Mouse (Mus musculus): ENCODE measurements around the gene BC049730. TPM values are rescaled to one million over a fixed set of nuclear protein-coding genes. Genes with fewer than 3 reads are reported as not detected.
"Not testable (repeated sequence)": the region's sequence is repeated elsewhere in the genome, so short reads cannot be mapped to it uniquely, and the experiment has no call there.

The BC049730 gene
- not detected for total RNA-seq (2018; cell fraction: chromatin; rRNA removed)
- not detected for total RNA-seq (2018; cell fraction: cytosol; rRNA removed)
- not detected for total RNA-seq (2018; cell fraction: nucleus; rRNA removed)
- polyA plus RNA-seq (2018) = not detected in 3 replicates

DNA sequence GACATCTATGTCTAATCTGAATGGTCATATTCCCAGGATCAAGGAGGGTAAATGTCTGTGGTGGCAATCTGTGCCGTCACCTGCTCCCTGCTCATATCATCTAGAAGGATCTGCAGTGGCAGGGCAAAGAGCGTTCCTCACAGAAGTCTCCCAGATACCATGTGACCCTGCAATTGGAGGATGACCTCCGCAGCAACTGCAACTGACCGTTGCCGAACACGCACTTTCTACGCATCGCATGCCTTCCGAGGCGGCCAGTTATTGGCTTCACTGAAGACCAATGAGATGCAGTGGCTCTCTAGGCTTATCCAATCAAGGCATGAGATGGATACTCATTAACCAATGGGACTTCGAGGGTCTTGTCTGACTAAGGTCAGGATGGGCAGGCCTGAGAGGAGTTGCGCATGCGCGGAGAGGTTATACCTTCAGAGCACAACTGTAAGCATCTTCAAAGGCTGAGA is at the start of gene BC049730:
BC049730 (plus strand) TSS at position 411 of the 461 bp plus-strand sequence.
- WGBS (ENCODE audit: missing documents) = 96% methylated on average over 14 of the region's 14 CpGs
- no peak within 1 kb of the TSS for H3K27ac ChIP-seq
- no peak within 1 kb of the TSS for H3K4me3 ChIP-seq (ENCODE audit: inconsistent target)
- H3K36me3 ChIP-seq (ENCODE audit: inconsistent target) = no peaks in the 10 kb centered on the region
- H3K79me2 ChIP-seq (ENCODE audit: inconsistent target) = no peaks in the 10 kb centered on the region

DNA sequence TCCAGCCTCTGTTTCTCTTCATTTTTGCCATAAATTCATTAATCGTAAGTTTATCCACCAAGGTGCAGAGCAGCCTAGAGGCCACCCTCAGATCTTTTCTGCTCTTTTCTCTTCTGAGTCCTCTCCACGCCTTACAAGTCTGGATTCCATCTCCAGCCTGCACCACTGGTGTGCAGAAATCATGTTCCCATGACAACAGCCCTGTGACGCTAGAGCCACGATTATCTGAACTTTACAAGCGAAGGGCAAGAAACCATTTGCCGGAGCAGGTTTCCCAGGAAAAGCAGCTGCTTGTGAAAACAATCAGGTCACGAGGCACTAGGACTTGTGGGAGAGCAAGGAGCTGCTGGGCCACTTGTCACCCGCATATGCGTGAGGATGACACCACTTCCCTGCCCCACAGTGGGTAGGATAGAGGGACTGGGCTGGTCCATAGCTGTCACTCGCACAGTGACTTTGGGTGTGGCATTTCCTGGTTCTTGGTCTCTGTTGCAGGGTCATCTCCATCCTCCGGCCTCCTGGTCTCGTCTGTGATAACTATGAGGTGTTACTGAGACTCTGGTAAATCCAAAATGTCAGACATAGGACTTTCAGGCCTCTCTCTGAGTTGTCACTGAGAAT is 49.2 kb upstream of the BC049730 start:
- no peak overlapping the region for H3K4me3 ChIP-seq (ENCODE audit: inconsistent target)
- H3K79me2 ChIP-seq (ENCODE audit: inconsistent target) = no peaks in the 10 kb centered on the region
- H3K36me3 ChIP-seq (ENCODE audit: inconsistent target) = no peaks in the 10 kb centered on the region
- WGBS (ENCODE audit: missing documents) = 90% methylated on average over 12 of the region's 12 CpGs
- no peak overlapping the region for H3K27ac ChIP-seq

DNA sequence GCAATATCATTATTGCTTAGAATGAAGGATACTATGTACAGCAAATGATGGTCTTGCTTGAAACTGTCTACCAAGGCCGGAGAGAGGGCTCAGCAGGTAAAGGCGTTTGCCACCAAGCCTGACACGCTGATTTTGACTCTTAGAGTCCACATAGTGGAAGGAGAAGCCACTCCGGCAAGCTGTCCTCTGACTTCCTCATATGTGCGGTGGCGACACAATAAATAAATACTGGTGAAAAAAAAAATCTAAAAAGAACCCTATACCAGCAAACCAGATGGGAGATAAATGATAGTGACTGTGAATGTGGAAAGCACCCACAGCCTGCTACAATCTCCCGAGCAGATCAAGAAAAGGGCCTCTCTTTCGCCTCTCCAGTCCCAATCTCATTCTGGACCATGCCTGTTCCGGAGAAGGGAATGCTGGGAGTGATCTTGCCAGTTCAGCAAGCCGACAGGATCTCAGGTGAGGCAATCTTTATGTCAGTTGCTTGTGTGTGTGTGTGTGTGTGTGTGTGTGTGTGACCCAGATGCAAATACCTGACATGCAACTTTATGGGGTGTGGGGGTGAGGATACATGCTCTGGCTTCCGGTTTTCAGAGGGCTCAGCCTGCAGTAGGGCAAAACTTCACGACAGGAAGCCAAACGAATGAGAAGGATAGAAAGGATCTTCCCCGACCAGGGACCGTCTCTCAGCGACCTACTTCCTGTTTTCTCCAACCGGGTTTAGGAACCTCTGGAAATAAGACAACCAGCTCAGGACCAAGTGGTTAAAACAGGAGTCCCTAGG is 47.7 kb upstream of the BC049730 start:
- Histone ChIP-seq H3K27ac (peak overlapping the region; percentile 17; the same call in 1 of the 2 replicates), H3K4me3 (ENCODE audit: inconsistent target) (no peak overlapping the region), H3K79me2 (ENCODE audit: inconsistent target) (no peaks in the 10 kb centered on the region), H3K36me3 (ENCODE audit: inconsistent target) (no peaks in the 10 kb centered on the region)
- WGBS (ENCODE audit: missing documents) = 10% methylated on average over 17 of the region's 17 CpGs

DNA sequence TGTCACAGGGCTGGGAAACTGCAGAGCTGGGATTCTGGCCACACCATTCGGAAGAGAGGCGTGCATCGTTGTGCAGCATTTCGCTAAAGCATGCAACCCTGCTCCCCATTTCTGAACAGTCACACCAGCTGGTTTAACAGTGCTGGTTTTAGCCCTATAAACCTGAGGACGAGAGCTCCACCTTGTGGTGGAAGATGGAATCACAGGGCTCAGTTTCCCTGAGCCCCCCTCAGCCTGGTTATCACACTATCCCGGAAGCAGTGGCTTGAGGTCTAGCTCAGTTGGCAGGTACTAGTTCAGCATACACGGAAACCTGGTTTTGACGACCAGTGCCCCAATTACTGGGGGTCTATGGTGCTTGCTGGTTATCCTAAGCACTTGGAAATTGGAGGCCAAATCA is 46.5 kb upstream of the BC049730 start:
- Histone ChIP-seq H3K4me3 (ENCODE audit: inconsistent target) (no peak overlapping the region), H3K27ac (no peak overlapping the region), H3K36me3 (ENCODE audit: inconsistent target) (no peaks in the 10 kb centered on the region), H3K79me2 (ENCODE audit: inconsistent target) (no peaks in the 10 kb centered on the region)
- WGBS (ENCODE audit: missing documents) = 5% methylated on average over 8 of the region's 8 CpGs

DNA sequence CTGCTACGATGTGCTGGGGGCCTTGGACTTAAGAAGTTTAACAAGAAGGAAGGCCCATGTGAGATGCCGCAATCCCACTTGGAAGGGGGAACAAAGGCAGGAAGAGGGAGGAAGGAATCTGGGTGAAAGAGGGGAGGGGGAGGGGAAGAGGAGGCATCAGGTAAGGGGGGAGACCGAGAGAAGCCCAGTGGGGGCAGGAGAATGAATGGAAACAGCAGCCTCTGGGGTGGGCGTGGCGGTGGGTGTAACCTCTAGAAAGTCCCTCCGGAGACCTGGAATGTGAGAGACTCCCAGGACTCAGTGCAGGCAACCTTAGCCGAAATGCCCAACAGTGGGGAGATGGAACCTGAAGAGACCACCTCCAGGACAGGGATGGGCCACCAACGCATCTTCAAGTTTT is 44.7 kb upstream of the BC049730 start:
- WGBS (ENCODE audit: missing documents) = 69% methylated on average over 8 of the region's 8 CpGs
- H3K4me3 ChIP-seq (ENCODE audit: inconsistent target) = no peak overlapping the region
- H3K79me2 ChIP-seq (ENCODE audit: inconsistent target) = no peaks in the 10 kb centered on the region
- H3K36me3 ChIP-seq (ENCODE audit: inconsistent target) = no peaks in the 10 kb centered on the region
- no peak overlapping the region for H3K27ac ChIP-seq

DNA sequence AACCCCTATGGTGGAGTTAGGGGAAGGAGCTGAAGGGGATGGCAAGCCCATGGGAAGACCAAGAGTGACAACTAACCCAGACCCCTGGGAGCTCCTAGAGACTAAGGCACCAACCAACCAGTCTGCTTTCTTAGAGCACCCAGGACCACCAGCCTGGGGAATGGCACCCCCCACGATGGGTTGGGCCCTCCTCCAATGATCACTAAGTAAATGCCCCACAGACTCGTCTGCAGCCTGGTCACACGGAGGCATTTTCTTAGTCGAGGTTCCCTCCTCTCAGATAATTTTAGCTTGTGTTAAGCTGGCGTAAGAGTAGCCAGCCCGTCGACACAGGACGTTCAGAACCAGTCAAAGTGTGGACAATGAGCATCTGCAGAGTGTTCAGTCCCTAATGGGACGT is 44.1 kb upstream of the BC049730 start:
- Histone ChIP-seq H3K36me3 (ENCODE audit: inconsistent target) (no peaks in the 10 kb centered on the region), H3K4me3 (ENCODE audit: inconsistent target) (no peak overlapping the region), H3K27ac (no peak overlapping the region), H3K79me2 (ENCODE audit: inconsistent target) (no peaks in the 10 kb centered on the region)
- WGBS (ENCODE audit: missing documents) = 83% methylated on average over 9 of the region's 9 CpGs

DNA sequence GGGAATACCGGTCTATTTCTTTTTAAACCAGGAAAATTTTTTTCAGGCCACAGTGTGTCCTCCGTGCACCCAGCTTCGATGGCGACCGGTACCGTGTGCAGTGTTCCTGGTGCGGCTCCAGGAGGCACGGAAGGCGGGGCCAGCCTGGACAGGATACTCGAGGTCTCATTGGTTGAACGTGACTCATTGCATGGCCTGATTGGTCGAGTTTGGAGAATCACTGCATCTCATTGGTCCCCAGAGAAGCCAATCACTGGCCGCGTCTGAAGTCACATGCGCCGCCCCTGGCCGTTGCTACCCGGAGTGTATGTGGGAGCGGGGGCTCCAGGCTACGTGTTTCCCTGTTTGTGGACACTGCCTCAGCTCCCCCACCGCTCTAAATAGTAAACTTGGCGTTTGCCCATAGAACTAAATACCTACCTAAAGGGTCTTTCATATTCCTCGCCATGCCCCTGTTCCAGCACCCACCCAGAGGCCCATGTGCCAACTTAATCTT is 37.0 kb upstream of the BC049730 start:
- Histone ChIP-seq H3K4me3 (ENCODE audit: inconsistent target) (no peak overlapping the region), H3K79me2 (ENCODE audit: inconsistent target) (no peaks in the 10 kb centered on the region), H3K36me3 (ENCODE audit: inconsistent target) (no peaks in the 10 kb centered on the region), H3K27ac (no peak overlapping the region)
- WGBS (ENCODE audit: missing documents) = 93% methylated on average over 23 of the region's 23 CpGs

DNA sequence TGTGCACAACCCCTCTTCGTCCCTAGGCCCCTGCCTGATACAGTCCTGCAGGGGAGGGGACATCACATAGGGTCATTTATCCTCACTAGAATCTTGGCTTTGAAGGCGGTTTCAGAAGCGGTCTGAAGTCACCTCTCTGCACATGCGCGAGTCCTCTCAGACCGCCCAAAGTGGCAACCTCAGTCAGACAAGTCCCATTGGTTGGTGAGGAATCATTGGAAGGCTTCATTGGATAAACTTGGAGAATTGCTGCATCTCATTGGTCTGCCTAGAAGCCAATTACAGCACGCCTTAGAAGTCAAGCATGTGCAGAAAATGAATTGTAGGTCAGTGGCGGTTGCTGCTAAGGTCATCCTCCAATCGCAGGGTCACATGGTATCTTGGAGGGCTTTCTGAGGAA is 32.5 kb upstream of the BC049730 start, which contains the start of gene Tex101:
Tex101 (minus strand) TSS at position 101 of the 400 bp plus-strand sequence.
- WGBS (ENCODE audit: missing documents) = 93% methylated on average over 9 of the region's 9 CpGs
- no peak within 1 kb of the TSS for H3K27ac ChIP-seq
- H3K4me3 ChIP-seq (ENCODE audit: inconsistent target) = no peak within 1 kb of the TSS
- H3K79me2 ChIP-seq (ENCODE audit: inconsistent target) = no peaks in the 10 kb centered on the region
- no peaks in the 10 kb centered on the region for H3K36me3 ChIP-seq (ENCODE audit: inconsistent target)

DNA sequence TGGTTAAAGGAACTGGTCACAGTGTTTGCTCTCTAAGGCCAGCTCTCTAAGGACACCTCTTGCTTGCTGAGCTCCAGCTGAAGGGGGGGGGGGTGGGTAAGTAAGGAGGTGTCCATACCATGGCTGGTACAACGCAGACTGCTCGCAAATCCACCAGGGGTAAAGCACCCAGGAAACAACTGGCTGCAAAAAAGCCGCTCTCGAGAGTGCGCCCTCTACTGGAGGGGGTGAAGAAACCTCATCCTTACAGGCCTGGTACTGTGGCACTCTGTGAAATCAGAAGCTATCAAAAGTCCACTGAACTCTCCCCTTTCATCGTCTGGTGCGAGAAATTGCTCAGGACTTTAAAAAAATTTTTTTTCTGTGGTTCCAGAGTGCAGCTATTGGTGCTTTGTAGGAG is 24.9 kb upstream of the BC049730 start:
- not testable (repeated sequence) for H3K36me3 ChIP-seq (ENCODE audit: inconsistent target); H3K27ac ChIP-seq; H3K79me2 ChIP-seq (ENCODE audit: inconsistent target); H3K4me3 ChIP-seq (ENCODE audit: inconsistent target)
- WGBS (ENCODE audit: missing documents) = 80% methylated on average over 3 of the region's 7 CpGs

DNA sequence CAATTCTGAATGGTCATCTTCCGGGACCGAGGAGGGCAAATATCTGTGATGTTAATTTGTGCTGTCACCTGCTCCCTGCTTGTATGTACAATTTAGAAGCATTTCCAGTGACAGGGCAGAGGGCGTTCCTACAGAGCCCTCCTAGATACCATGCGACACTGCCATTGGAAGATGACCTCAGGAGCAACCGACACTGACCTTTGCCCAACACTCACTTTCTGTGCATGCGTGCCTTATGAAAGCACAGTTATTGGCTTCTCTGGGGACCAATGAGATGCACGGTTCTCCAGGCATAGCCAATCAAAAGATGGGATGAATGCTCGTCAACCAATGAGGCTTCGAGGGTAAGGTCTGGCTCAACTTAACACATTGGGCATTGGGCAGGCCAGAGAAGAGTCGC is 21.5 kb upstream of the BC049730 start:
- H3K79me2 ChIP-seq (ENCODE audit: inconsistent target); H3K27ac ChIP-seq; H3K36me3 ChIP-seq (ENCODE audit: inconsistent target); H3K4me3 ChIP-seq (ENCODE audit: inconsistent target): not testable (repeated sequence)
- WGBS (ENCODE audit: missing documents) = 94% methylated on average over 10 of the region's 10 CpGs

DNA sequence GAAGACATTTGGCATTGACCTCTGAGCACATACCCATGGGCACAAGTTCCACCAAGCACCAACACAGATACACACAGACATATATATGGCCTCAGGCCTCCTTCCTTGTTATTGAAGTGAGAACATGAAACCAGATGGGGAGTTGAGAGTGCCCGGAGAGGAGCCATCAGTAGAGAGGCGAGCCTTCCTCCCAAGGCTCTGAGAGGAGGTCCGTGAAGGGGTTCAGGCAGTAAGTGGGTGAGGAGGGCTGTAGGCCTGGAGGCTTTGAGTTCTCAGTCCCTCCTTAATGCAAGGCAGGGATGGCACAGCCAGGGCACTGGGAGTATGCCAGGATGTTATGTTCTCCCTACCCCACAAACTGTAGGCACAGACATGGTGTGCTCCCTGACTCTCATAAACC is 16.3 kb upstream of the BC049730 start:
- not testable (repeated sequence) for H3K4me3 ChIP-seq (ENCODE audit: inconsistent target); H3K27ac ChIP-seq; H3K79me2 ChIP-seq (ENCODE audit: inconsistent target); H3K36me3 ChIP-seq (ENCODE audit: inconsistent target)
- no CpG with 5 or more reads among the region's 3 CpGs for WGBS (ENCODE audit: missing documents)

DNA sequence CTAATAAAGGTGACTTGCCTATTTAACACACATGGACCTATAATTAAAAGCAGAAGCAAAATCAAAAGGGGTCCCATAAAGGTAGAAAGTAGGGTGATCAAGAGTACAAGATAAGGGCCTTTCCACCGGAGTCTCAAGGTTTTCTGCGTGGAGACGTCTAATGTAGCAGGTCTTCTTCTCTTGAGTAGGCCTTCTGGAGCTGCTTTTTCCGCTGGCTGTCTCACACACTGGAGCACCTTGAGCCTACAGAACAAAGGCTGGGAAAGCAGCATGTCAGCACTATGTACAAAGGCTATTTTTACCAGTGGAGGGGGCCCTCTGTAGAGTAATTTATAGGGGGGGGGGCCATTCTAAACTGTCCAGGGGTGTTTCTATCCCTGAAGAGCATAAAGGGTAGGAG is 11.2 kb upstream of the BC049730 start:
- WGBS (ENCODE audit: missing documents) = 100% methylated on average over 1 of the region's 4 CpGs
- not testable (repeated sequence) for H3K36me3 ChIP-seq (ENCODE audit: inconsistent target); H3K4me3 ChIP-seq (ENCODE audit: inconsistent target); H3K27ac ChIP-seq; H3K79me2 ChIP-seq (ENCODE audit: inconsistent target)

DNA sequence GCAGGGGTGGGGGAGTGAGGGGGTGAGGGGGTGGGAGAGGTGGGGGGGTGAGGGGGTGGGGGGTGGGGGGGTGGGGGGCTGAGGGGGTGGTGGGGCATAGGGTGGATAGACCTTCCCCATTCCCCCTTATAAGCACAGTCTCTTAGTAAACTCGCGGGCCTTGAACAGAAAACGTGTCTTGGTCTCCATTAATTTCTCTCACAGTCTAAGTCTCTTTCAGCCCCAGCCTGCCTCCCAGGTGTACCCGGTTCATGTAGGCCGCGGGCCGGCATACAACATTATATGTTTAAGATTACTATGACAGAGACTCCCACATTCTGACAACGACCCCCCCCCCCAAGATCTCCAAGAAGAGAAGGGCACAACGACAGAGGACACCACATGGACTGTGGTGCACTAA is 6.2 kb upstream of the BC049730 start:
- H3K27ac ChIP-seq; H3K36me3 ChIP-seq (ENCODE audit: inconsistent target); H3K79me2 ChIP-seq (ENCODE audit: inconsistent target); H3K4me3 ChIP-seq (ENCODE audit: inconsistent target): not testable (repeated sequence)
- WGBS (ENCODE audit: missing documents) = 78% methylated on average over 8 of the region's 9 CpGs

DNA sequence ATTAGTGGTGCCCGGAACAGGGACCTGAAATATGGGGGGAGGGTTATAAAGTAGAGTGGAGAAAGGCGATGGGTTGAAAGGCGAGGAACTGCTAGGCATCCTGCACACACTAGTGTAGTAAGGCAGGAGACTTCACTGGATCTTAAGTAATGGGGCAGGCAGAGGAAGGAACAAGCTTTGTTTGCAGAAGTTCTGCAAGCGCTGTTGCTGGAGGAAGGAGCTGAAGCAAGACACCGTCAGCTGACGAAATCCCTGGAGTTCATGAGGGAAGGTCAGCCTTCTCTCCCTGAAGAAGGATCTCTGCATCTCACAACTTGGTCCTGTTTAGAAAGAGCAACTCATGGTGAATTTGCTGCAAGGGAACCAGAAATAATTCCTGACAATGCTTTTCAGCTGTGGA is 6.0 kb downstream of the BC049730 start:
- H3K36me3 ChIP-seq (ENCODE audit: inconsistent target) = no peaks in the 10 kb centered on the region
- no peak overlapping the region for H3K27ac ChIP-seq
- no peak overlapping the region for H3K4me3 ChIP-seq (ENCODE audit: inconsistent target)
- no peaks in the 10 kb centered on the region for H3K79me2 ChIP-seq (ENCODE audit: inconsistent target)
- WGBS (ENCODE audit: missing documents) = 24% methylated on average over 6 of the region's 6 CpGs

DNA sequence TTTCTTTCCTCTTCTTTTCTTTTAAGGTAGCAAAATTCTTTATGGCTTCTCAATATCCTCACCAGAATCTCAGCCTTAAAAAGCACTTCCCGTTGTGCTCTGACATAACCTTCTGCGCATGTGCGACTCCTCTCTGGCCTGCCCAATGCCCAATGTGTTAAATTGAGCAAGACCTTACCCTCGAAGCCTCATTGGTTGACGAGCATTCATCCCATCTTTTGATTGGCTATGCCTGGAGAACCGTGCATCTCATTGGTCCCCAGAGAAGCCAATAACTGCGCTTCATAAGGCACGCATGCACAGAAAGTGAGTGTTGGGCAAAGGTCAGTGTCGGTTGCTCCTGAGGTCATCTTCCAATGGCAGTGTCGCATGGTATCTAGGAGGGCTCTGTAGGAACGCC is 17.8 kb downstream of the BC049730 start, which contains the start of gene Gm4763:
Gm4763 (minus strand) TSS at position 101 of the 400 bp plus-strand sequence.
- WGBS (ENCODE audit: missing documents) = 89% methylated on average over 11 of the region's 11 CpGs
- not testable (repeated sequence) for H3K27ac ChIP-seq; H3K79me2 ChIP-seq (ENCODE audit: inconsistent target); H3K4me3 ChIP-seq (ENCODE audit: inconsistent target); H3K36me3 ChIP-seq (ENCODE audit: inconsistent target)

Measured in macrophage (primary cell).